Mouse (Mus musculus) MEL (cell line): ENCODE data around the gene Flot2. TPM values are rescaled to one million over a fixed set of nuclear protein-coding genes. Genes with fewer than 3 reads are reported as not detected.

Experiments used
- DNase-seq: peaks from one replicate; pipeline ENCODE4 v3.0.0; 2011; ENCODE audit warnings: low read depth, low spot score
- H3K27ac ChIP-seq: 2 replicates; pipeline ENCODE4 v1.5.1; 2012; ENCODE audit warnings: low read depth, mild to moderate bottlenecking, control low read depth, low read length, moderate library complexity; ENCODE audit not compliant: control insufficient read depth
- H3K27me3 ChIP-seq, 2 experiments: fragments of 150-350 bp in 1 of 2; sonication (generic) in 1 of 2; 2 replicates each; pipeline ENCODE4 v1.6.1; 2012; ENCODE audit warnings: low read length in 2 of 2, mild to moderate bottlenecking in 2 of 2, improper control_type of control experiment in 1 of 2, moderate library complexity in 1 of 2; ENCODE audit not compliant: insufficient read depth in 2 of 2, control insufficient read depth in 1 of 2
- H3K36me3 ChIP-seq, 2 experiments: 2 replicates each; pipeline ENCODE4 v1.6.1; 2012 to 2014; ENCODE audit warnings: low read length in 2 of 2, improper control_type of control experiment in 1 of 2, inconsistent platforms in 1 of 2, mild to moderate bottlenecking in 1 of 2; ENCODE audit not compliant: insufficient read depth in 2 of 2, control insufficient read depth in 1 of 2
- H3K4me1 ChIP-seq, 2 experiments: fragments of 150-350 bp in 1 of 2; sonication (generic) in 1 of 2; 2 replicates each; pipeline ENCODE4 v1.6.1; 2012; ENCODE audit warnings: low read length in 2 of 2, improper control_type of control experiment in 1 of 2, mild to moderate bottlenecking in 1 of 2; ENCODE audit not compliant: insufficient read depth in 2 of 2, control insufficient read depth in 1 of 2
- H3K4me3 ChIP-seq, 2 experiments: fragments of 150-350 bp in 1 of 2; sonication (generic) in 1 of 2; 2 replicates each; pipeline ENCODE4 v1.5.1; 2012; ENCODE audit warnings: low read depth in 2 of 2, low read length in 2 of 2, mild to moderate bottlenecking in 2 of 2, moderate library complexity in 2 of 2, control low read depth in 1 of 2, improper control_type of control experiment in 1 of 2; ENCODE audit not compliant: control insufficient read depth in 1 of 2, insufficient read depth in 1 of 2
- H3K79me2 ChIP-seq: 2 replicates; pipeline ENCODE4 v1.6.1; 2012; ENCODE audit warnings: mild to moderate bottlenecking, low read length, moderate library complexity; ENCODE audit not compliant: control insufficient read depth, poor library complexity, insufficient read depth
- H3K9ac ChIP-seq: 2 replicates; pipeline ENCODE4 v1.6.1; 2012; ENCODE audit warnings: low read depth, mild to moderate bottlenecking, control low read depth, low read length, moderate library complexity; ENCODE audit not compliant: control insufficient read depth, poor library complexity, severe bottlenecking
- H3K9me3 ChIP-seq: fragments of 150-350 bp; sonication (generic); replicated peaks from 2 replicates; pipeline ENCODE4 v1.6.1; 2012; ENCODE audit warnings: mild to moderate bottlenecking, low read length, improper control_type of control experiment, moderate library complexity; ENCODE audit not compliant: insufficient read depth
- BHLHE40 ChIP-seq: IDR thresholded peaks from 2 replicates; pipeline ENCODE4 v1.6.1; 2012; ENCODE audit warnings: low read depth, mild to moderate bottlenecking, inconsistent platforms, low read length, improper control_type of control experiment, borderline replicate concordance
- CHD1 ChIP-seq: IDR thresholded peaks from 2 replicates; pipeline ENCODE4 v1.6.1; 2012; ENCODE audit warnings: low read depth, mild to moderate bottlenecking, inconsistent platforms, low read length, improper control_type of control experiment
- CHD2 ChIP-seq: IDR thresholded peaks from 2 replicates; pipeline ENCODE4 v1.6.1; 2011; ENCODE audit warnings: low read length, improper control_type of control experiment
- CTCF ChIP-seq, 3 experiments: IDR thresholded peaks in 2 of 3; conservative IDR thresholded peaks in 1 of 3; 2 replicates each; pipeline ENCODE4 v1.5.1; 2011 to 2012; ENCODE audit warnings: low read length in 3 of 3, low read depth in 2 of 3, mild to moderate bottlenecking in 2 of 3, improper control_type of control experiment in 1 of 3, inconsistent platforms in 1 of 3, mixed read lengths in 1 of 3, moderate library complexity in 1 of 3; ENCODE audit not compliant: control insufficient read depth in 1 of 3, insufficient read depth in 1 of 3, poor library complexity in 1 of 3, severe bottlenecking in 1 of 3
- E2F4 ChIP-seq: IDR thresholded peaks from 2 replicates; pipeline ENCODE4 v1.6.1; 2011; ENCODE audit warnings: low read depth, low read length, improper control_type of control experiment, borderline replicate concordance
- EP300 ChIP-seq, 2 experiments: IDR thresholded peaks; 2 replicates each; pipeline ENCODE4 v1.6.1; 2011; ENCODE audit warnings: improper control_type of control experiment in 2 of 2, low read length in 2 of 2, low read depth in 1 of 2, mild to moderate bottlenecking in 1 of 2
- GABPA ChIP-seq: IDR thresholded peaks from 2 replicates; pipeline ENCODE4 v1.6.1; 2012; ENCODE audit warnings: low read depth, mild to moderate bottlenecking, inconsistent platforms, low read length, improper control_type of control experiment, moderate library complexity
- GATA1 ChIP-seq: IDR thresholded peaks from 2 replicates; pipeline ENCODE4 v1.6.1; 2011; ENCODE audit warnings: low read depth, low read length, improper control_type of control experiment
- HCFC1 ChIP-seq: IDR thresholded peaks from 2 replicates; pipeline ENCODE4 v1.6.1; 2012; ENCODE audit warnings: low read depth, mild to moderate bottlenecking, inconsistent platforms, low read length, improper control_type of control experiment, moderate library complexity
- JUND ChIP-seq: IDR thresholded peaks from 2 replicates; pipeline ENCODE4 v1.6.1; 2011; ENCODE audit warnings: low read depth, mild to moderate bottlenecking, improper control_type of control experiment, low read length
- KAT2A ChIP-seq: conservative IDR thresholded peaks from 2 replicates; pipeline ENCODE4 v1.6.1; 2012; ENCODE audit warnings: low read depth, low read length, improper control_type of control experiment, inconsistent platforms
- MAFK ChIP-seq: IDR thresholded peaks from 2 replicates; pipeline ENCODE4 v1.6.1; 2011; ENCODE audit warnings: low read depth, mild to moderate bottlenecking, low read length, improper control_type of control experiment, borderline replicate concordance
- MAX ChIP-seq: IDR thresholded peaks from 2 replicates; pipeline ENCODE4 v1.6.1; 2011; ENCODE audit warnings: low read length, improper control_type of control experiment
- MAZ ChIP-seq: IDR thresholded peaks from 2 replicates; pipeline ENCODE4 v1.6.1; 2012; ENCODE audit warnings: low read depth, mild to moderate bottlenecking, inconsistent platforms, low read length, improper control_type of control experiment
- MYB ChIP-seq: IDR thresholded peaks from 2 replicates; pipeline ENCODE4 v1.6.1; 2011; ENCODE audit warnings: mild to moderate bottlenecking, low read depth, low read length, improper control_type of control experiment
- NRF1 ChIP-seq: IDR thresholded peaks from 2 replicates; pipeline ENCODE4 v1.6.1; 2014; ENCODE audit warnings: low read depth, mild to moderate bottlenecking, inconsistent platforms, low read length, improper control_type of control experiment, moderate library complexity; ENCODE audit not compliant: poor library complexity, insufficient read depth, severe bottlenecking
- POLR2A ChIP-seq, 2 experiments: IDR thresholded peaks; 2 replicates each; pipeline ENCODE4 v1.6.1; 2011 to 2012; ENCODE audit warnings: low read length in 2 of 2, mild to moderate bottlenecking in 2 of 2, control low read depth in 1 of 2, improper control_type of control experiment in 1 of 2, low read depth in 1 of 2, moderate library complexity in 1 of 2; ENCODE audit not compliant: control insufficient read depth in 1 of 2, insufficient read depth in 1 of 2, poor library complexity in 1 of 2
- POLR2AphosphoS2 ChIP-seq: IDR thresholded peaks from 2 replicates; pipeline ENCODE4 v1.6.1; 2011; ENCODE audit warnings: low read length, improper control_type of control experiment
- POLR2AphosphoS5 ChIP-seq: IDR thresholded peaks from 2 replicates; pipeline ENCODE4 v1.6.1; 2012; ENCODE audit warnings: low read depth, borderline replicate concordance, mild to moderate bottlenecking, inconsistent platforms, low read length, moderate library complexity, mixed read lengths
- RAD21 ChIP-seq: IDR thresholded peaks from 2 replicates; pipeline ENCODE4 v1.6.1; 2011; ENCODE audit warnings: mild to moderate bottlenecking, low read depth, low read length, improper control_type of control experiment
- SIN3A ChIP-seq: IDR thresholded peaks from 2 replicates; pipeline ENCODE4 v1.6.1; 2012; ENCODE audit warnings: low read length, improper control_type of control experiment, inconsistent platforms
- SMC3 ChIP-seq: IDR thresholded peaks from 2 replicates; pipeline ENCODE4 v1.6.1; 2011; ENCODE audit warnings: low read depth, low read length, improper control_type of control experiment
- TAL1 ChIP-seq: IDR thresholded peaks from 2 replicates; pipeline ENCODE4 v1.6.1; 2012; ENCODE audit warnings: mild to moderate bottlenecking, inconsistent platforms, low read length, moderate library complexity, mixed read lengths
- UBTF ChIP-seq: IDR thresholded peaks from 2 replicates; pipeline ENCODE4 v1.6.1; 2012; ENCODE audit warnings: low read depth, mild to moderate bottlenecking, inconsistent platforms, low read length, improper control_type of control experiment, moderate library complexity, borderline replicate concordance; ENCODE audit not compliant: insufficient read depth
- USF1 ChIP-seq: IDR thresholded peaks from 2 replicates; pipeline ENCODE4 v1.6.1; 2014; ENCODE audit warnings: low read depth, mild to moderate bottlenecking, inconsistent platforms, low read length, improper control_type of control experiment, moderate library complexity
- USF2 ChIP-seq, 2 experiments: IDR thresholded peaks; 2 replicates each; pipeline ENCODE4 v1.6.1; 2011 to 2012; ENCODE audit warnings: improper control_type of control experiment in 2 of 2, low read length in 2 of 2, borderline replicate concordance in 1 of 2, inconsistent platforms in 1 of 2, low read depth in 1 of 2, mild to moderate bottlenecking in 1 of 2; ENCODE audit not compliant: insufficient read depth in 1 of 2
- ZC3H11A ChIP-seq: IDR thresholded peaks from 2 replicates; pipeline ENCODE4 v1.6.1; 2012; ENCODE audit warnings: low read depth, mild to moderate bottlenecking, inconsistent platforms, low read length, improper control_type of control experiment
- ZKSCAN1 ChIP-seq: IDR thresholded peaks from 2 replicates; pipeline ENCODE4 v1.6.1; 2012; ENCODE audit warnings: low read depth, mild to moderate bottlenecking, inconsistent platforms, low read length, improper control_type of control experiment, moderate library complexity
- ZNF384 ChIP-seq: IDR thresholded peaks from 2 replicates; pipeline ENCODE4 v1.6.1; 2012; ENCODE audit warnings: low read depth, mild to moderate bottlenecking, inconsistent platforms, low read length, improper control_type of control experiment
- polyA plus RNA-seq, 2 experiments: library from polyadenylated mRNA; stranded (reverse) in 1 of 2; unstranded in 1 of 2; fragments of >175 nt in 1 of 2; fragments of >200 nt in 1 of 2; gene quantifications; 2 replicates each; pipeline versions ENCODE4 v1.2.1 to v1.2.4; 2012; ENCODE audit warnings: low replicate concordance in 2 of 2, low read depth in 1 of 2; ENCODE audit not compliant: insufficient read length in 2 of 2, insufficient read depth in 1 of 2, missing spikeins in 1 of 2
- total RNA-seq: library from RNA; depleted of rRNA; stranded (reverse); fragments of 300-350 nt; gene quantifications from 2 replicates; pipeline ENCODE4 v1.2.3, GENCODE M21; 2012

The Flot2 gene
- total and polyA plus RNA-seq, 3 experiments = 0.08 to 0.15 TPM; not detected in 1

GRCm38 (mm10) chr11:78019676-78020075 lies 18.1 kb upstream of the Flot2 start (continued):
- TF ChIP-seq ZKSCAN1 (no peak), MAFK (no peak), POLR2AphosphoS2 (no peak), CTCF (IDR thresholded peaks at IDR 0.05 in 2 of 3, conservative IDR thresholded peaks at IDR 0.05 in 1 of 3; ENCODE audit: control insufficient read depth in 1 of 3, insufficient read depth in 1 of 3, low read depth in 2 of 3, low read length in 3 of 3, poor library complexity in 1 of 3, severe bottlenecking in 1 of 3) (peak; percentile 82 to 97 (median 96)), EP300 (IDR thresholded peaks at IDR 0.05; ENCODE audit: low read depth in 1 of 2, low read length in 2 of 2) (no peak), NRF1 (no peak), GABPA (no peak), HCFC1 (no peak), MAZ (no peak), MAX (no peak), GATA1 (no peak)

GRCm38 (mm10) chr11:78023607-78024006 lies 14.1 kb upstream of the Flot2 start:
- no peaks in the 10 kb centered on the region for H3K9me3 ChIP-seq
- no peak overlapping the region for H3K27ac ChIP-seq
- no peak overlapping the region for H3K4me3 ChIP-seq
- TF ChIP-seq SMC3 (peak; percentile 18; the same call in 1 of the 2 replicates), GATA1 (no peak), BHLHE40 (no peak), CHD2 (no peak), KAT2A (no peak), CTCF (IDR thresholded peaks at IDR 0.05 in 2 of 3, conservative IDR thresholded peaks at IDR 0.05 in 1 of 3; ENCODE audit: control insufficient read depth in 1 of 3, insufficient read depth in 1 of 3, low read depth in 2 of 3, low read length in 3 of 3, poor library complexity in 1 of 3, severe bottlenecking in 1 of 3) (peak; percentile 62 to 68 (median 63)), SIN3A (no peak)
- TF ChIP-seq, all 39 proteins: peak for 2
- Histone ChIP-seq H3K4me1 (no peaks in the 10 kb centered on the region), H3K36me3 (peaks cover 0 to 51% of the 10 kb centered on the region in 2 experiments; a peak in 2 of 4 replicates), H3K79me2 (no peaks in the 10 kb centered on the region), H3K9ac (no peak overlapping the region), H3K27me3 (no peaks in the 10 kb centered on the region)
- DNase-seq = peak; percentile 65

- Histone ChIP-seq H3K4me1 (peaks cover 6 to 12% of the 10 kb centered on the region in 2 experiments), H3K27me3 (no peaks in the 10 kb centered on the region), H3K27ac (no peak overlapping the region), H3K36me3 (peaks cover 12 to 17% of the 10 kb centered on the region in 2 experiments), H3K9me3 (no peaks in the 10 kb centered on the region), H3K79me2 (peaks cover 8% of the 10 kb centered on the region; the same call in 1 of the 2 replicates), H3K9ac (no peak overlapping the region), H3K4me3 (no peak overlapping the region)
- DNase-seq = no peak
- TF ChIP-seq ZNF384 (no peak), KAT2A (no peak), USF2 (IDR thresholded peaks at IDR 0.05; ENCODE audit: borderline replicate concordance in 1 of 2, insufficient read depth in 1 of 2, low read depth in 1 of 2, low read length in 2 of 2) (no peak), JUND (no peak), E2F4 (no peak), ZC3H11A (no peak), RAD21 (no peak), BHLHE40 (no peak), CHD2 (no peak), POLR2AphosphoS5 (no peak), MAZ (no peak), MYB (no peak), CHD1 (no peak), POLR2A (IDR thresholded peaks at IDR 0.05; ENCODE audit: control insufficient read depth in 1 of 2, insufficient read depth in 1 of 2, low read depth in 1 of 2, low read length in 2 of 2, poor library complexity in 1 of 2) (no peak), UBTF (no peak), TAL1 (no peak), MAFK (no peak), EP300 (IDR thresholded peaks at IDR 0.05; ENCODE audit: low read depth in 1 of 2, low read length in 2 of 2) (no peak), USF1 (no peak)
Measured at GRCm38 (mm10) chr11:78029240-78029639, 8.5 kb upstream of the Flot2 start.
